Mouse (Mus musculus) frontal cortex, postnatal 14 days (tissue): ENCODE measurements around the gene Pramel6.
"Not testable (repeated sequence)": the region's sequence is repeated elsewhere in the genome, so short reads cannot be mapped to it uniquely, and the experiment has no call there.

Experiments
- DNase-seq, 2 experiments: peaks; one replicate each; pipeline ENCODE4 v3.0.0; 2022; ENCODE audit warnings: low spot score in 2 of 2

Gene Pramel6

DNA sequence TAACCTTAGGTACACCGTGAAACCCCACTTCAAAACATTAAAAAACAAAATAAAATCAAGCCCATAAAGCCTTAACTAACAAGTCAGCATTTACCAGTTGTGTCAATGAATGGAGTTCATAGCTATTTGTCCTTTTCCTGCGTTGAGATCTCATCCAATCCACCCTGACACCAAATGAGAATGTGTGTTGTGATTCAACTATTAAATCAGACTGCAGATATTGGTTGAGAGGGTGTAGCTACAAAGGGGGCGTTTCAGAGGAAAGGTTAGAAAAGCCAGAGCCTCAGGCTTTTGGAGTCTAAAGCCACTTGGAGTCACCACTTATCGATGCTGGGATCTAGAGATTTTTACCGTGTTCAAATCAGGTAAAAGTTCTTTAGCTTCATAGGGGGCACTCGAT is at the start of gene Pramel6:
Pramel6 (plus strand) TSS at position 301 of the 400 bp plus-strand sequence.
- no peak for DNase-seq

DNA sequence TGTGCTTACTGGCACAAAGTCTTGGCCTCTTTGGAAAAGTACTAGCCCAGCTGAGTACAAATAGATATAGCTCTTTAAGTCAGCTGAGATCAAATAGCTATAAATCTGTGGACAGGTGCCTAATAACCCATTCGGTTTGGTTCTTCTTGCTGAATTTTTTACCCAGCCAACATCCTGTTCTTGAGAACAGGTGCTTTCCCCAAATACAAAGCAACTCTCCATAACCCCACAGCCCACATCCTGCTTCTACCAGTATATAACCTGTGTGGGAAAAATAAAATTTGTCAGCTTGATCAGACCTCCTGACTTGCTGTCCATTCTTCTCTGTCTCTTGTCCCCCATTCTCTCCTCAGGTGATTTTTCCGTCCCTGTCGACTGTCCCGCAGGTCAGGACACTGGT is 44.6 kb upstream of the Pramel6 start:
- DNase-seq: no peak

DNA sequence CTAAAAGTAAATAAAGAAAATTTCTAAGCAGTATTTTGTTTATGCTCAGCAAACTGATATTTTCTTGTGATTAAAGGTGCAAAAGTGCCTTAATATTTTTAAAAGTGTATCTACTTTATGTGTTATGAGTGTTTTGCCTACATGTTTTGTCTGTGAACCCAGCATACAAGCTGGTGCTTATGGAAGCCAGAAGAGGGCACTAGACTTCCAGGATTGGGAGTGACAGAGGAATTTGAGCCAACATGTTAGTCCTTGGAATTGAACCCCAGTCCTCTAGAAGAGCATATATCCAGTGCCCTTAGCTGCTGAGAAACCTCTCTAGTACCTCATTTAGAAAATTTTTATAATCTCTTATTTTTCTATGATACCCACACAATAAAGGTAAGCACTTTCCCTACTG is 26.2 kb upstream of the Pramel6 start:
- DNase-seq: no peak

DNA sequence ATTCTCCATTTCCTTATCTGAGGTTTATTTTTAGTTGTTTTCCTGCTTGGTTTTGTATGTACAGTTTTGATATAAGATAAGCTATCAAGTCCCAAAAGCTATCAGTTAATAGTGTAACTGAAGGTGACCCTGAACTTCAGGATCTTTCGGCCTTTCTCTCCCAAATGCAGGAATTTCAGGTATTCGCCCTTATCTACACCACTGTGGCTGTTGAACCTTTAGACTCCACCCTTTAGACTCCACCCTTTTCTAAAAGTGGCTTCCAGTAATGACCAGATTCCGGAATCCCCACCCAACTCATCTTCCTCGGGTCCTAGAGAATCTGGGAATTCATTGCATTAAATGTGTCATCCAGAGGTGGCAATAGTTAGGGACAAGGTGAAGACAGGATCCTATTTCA is 25.2 kb upstream of the Pramel6 start:
- DNase-seq: no peak

DNA sequence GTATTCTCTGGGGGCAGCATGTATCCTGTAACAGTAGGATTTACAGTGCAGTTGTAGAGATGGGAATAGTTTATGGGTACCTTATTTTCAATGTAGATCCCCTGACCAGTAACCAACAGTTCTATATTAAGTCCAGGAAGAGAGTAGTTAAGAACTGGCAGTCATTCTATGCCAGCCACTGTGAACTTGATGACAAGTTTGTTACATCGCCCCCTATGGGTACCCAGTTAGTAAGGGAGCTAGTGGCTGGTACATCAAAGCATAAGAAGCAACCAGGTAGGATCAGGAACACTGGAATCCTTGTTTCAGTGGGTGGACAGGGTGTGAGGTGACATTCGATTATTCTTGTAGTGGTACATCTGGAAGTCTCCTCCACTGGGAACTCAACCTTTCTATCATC is 24.1 kb upstream of the Pramel6 start:
- no peak for DNase-seq

DNA sequence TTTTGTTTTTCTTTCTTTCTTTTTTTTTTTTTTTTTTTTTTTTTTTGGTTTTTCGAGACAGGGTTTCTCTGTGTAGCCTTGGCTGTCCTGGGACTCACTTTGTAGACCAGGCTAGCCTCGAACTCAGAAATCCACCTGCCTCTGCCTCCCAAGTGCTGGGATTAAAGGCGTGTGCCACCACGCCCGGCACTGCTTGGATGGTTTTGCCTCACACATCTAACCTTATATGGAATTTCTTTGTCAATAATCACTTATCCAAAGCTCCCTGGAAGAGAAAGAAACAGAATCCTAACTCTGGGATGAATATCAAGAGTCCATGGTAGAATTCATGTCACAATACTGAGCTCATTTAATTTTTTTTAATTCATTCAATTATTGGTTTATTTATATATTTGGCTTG is 9.4 kb upstream of the Pramel6 start, which contains the start of gene Pramel7:
Pramel7 (minus strand) TSS at position 101 of the 400 bp plus-strand sequence.
- DNase-seq: not testable (repeated sequence)

DNA sequence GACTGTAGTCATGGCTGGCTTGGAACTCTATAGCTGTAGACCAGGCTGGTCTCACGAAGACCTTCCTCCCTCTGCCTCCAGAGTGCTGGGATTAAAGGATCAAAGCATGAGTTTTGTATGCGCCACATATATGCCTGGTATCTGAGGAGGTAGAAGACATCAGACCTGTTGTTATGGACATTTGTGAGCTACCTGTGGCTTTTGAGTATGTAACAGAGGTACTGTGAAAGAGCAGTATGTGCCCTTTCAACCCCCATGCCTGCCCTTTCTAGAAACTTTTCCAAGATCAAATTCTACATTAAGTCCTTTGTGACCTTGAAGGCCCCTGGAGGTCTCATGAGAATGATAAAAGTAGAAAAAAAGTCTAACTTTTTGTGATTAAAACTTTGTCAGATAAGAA is 8.7 kb downstream of the Pramel6 start:
- no peak for DNase-seq

DNA sequence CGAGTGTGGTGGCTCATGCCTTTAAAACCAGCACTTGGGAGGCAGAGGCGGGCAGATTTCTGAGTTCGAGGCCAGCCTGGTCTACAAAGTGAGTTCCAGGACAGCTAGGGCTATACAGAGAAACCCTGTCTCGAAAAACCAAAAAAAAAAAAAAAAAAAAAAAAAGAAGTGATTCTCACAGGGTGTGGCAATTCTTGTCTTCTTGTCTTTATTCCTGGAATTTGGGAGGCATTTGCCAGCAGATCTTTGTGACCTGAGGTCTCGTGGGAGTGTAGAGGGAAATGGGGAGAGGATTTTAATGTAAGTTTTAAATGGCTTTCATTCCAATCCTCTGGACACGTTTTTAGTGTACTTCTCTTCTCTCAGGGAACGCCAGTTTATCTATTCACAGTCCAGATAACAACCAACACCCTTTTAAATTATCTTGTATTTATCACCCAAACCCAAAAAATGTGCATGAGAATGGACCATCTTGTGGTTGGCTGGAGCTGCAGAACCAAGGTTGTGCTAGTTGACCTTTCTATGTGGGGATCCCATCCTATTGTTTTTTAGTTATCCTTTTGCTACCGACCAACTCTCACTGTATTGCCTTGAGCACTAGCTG is 9.2 kb downstream of the Pramel6 start:
- no peak for DNase-seq

DNA sequence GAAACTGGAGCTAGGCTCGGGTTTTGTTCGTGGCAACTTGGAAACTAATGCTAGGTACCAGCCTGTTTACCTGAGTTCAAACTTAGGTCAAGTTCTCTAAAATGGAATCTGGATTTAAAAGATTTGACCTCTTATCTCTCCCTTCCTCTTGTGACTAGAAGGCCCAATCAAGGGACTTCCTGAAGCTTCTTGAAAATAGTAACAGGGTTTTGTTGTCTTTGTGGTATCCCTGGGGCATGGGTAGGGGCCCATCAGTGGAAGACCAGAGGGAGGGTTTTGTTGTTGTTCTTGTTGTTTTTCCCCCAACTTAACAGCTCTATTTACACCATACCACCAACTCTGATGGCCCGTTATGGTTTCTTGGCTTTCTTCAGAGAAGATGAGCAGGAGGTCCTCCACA is 10.2 kb downstream of the Pramel6 start:
- DNase-seq: no peak

DNA sequence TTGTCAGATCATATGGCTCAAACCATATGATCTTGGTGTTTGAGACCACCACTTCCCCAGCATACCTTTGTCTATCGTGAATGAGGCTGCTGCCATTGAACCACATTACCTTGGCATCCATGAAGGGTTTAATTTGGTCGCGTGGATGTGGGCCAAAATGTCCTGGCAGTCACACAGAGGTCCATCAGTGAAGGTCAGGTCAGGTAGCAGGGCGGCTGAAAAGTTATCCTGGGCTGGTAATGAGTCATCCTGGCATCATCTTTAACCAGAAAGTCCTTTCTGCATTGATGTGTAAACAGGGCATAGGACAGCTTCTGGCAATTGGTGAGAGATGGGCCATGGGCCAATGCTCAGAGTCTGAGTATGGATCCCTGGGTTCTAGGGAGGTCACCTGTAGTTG is 14.3 kb downstream of the Pramel6 start:
- DNase-seq: no peak

DNA sequence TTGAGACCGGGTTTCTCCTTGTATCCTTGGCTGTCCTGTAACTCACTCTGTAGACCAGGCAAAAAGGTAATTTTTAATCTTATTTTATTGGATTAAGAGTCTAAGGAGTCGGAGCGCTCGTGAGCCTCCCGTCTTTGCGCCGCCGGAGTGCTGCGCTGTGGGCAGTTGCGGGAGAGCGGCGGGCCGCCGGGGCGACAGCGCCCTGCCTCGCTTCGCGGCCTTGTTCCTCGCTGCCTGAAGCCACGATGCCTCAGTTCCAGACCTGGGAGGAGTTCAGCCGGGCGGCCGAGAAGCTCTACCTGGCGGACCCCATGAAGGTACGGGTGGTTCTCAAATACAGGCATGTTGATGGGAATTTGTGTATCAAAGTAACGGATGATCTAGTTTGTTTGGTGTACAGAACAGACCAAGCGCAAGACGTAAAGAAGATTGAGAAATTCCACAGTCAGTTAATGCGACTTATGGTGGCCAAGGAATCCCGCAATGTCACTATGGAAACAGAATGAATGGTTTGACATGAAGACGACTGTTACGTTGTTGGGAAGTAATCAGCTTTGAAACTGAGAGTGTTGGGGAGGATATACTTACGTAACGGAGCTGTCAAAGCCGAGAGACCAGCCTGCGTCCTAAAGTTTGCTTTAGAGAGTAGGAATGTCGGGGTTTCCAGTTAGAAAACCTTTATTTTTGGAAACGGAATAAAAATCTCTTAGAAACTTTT is 19.7 kb downstream of the Pramel6 start:
- not testable (repeated sequence) for DNase-seq

DNA sequence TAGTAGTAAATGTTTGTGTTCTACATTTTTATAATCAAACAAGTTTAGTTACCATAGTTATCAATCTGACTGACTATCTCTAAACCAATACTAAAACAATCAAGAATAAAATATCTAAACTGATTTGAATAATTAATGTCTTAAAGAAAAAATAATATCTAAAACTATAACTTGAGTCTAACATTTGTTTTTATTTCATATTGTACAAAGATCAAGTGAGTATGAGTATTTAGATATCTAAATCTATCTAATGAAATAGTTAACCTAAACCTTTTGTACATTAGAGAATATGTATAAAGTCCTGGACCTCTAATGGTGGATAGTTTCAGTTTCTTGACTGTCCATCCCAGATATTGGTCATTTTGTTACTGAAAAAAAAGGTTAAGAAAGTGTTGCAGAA is 25.1 kb downstream of the Pramel6 start, which contains the start of gene Olfr153:
Olfr153 (plus strand) TSS at position 301 of the 400 bp plus-strand sequence.
- no peak for DNase-seq

DNA sequence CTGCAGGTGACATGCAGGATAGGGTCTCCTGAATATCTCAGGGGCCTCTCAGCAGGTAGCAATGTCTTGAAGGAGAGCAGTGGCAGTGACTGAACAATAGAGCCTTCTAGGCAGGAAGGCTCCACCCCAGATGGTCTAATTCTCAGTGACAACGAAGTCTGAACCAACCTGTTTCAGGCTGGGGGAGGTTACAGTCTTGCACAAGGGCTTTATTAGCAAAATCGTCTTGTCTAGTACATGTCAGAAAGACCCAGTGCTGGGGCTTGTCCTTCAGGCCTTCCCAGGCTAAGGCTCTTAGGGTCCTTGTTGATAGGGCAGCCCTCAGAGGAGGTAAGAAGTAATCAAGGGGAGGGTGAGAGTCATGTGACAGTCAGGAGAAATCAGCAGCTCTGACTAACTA is 28.5 kb downstream of the Pramel6 start:
- DNase-seq: no peak

DNA sequence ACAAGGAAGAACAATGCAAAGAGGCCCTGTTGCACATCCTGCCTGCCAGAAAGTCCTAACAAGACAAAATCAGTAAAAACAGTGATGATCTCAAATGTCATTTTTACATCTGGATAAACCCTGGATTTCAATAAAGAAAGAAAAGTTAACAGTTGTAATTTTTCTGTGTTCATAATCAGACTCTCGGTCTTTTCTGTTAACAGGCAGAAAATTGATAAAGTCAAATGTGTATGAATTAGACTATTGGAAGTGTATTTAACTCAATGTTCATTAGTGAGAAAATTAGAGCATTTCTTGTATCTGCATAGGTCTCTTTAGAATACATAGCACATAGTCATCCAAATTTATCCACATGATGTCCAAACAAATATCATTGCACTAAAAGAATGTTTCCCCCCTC is 39.1 kb downstream of the Pramel6 start, which contains the start of gene Olfr1128:
Olfr1128 (minus strand) TSS at position 101 of the 400 bp plus-strand sequence.
- DNase-seq: no peak
